Mouse (Mus musculus) G1E (cell line): ENCODE data around the gene Adgrl3.

Source experiments
- CTCF ChIP-seq: IDR thresholded peaks from 2 replicates; pipeline ENCODE4 v1.5.1; 2012; ENCODE audit warnings: low read depth, low read length, inconsistent platforms, mixed read lengths
- POLR2AphosphoS5 ChIP-seq: IDR thresholded peaks from 2 replicates; pipeline ENCODE4 v1.6.1; 2012; ENCODE audit warnings: low read depth, low read length, inconsistent platforms; ENCODE audit not compliant: insufficient replicate concordance

- TF ChIP-seq CTCF (no peak), POLR2AphosphoS5 (no peak)
Measured at GRCm38 (mm10) chr5:81023923-81024715, 4.2 kb downstream of the Adgrl3 start.
